Comparison of ENCODE assay signal across 1 mouse cellular context in the genomic region with DNA sequence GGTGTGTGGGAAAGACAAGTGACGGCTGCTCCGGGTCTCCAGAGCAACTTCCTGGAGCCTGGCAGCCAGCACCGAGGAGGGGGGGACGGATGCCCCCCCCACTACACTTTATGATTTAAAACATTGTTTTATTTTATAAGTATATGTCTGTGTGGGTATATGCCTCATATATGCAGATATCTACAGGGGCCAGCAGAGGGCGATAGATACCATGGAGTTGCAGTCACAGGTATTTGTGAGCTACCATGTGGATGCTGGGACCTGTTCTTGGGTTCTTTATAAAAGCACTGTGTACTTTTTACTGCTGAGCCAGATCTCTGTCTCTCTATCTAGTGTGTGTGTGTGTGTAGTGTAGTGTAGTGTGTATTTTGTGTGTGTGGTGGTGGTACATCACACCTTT.
TF ChIP-seq lines count a peak whose summit lies in the region.

No protein-coding gene starts in this region.

TF ChIP-seq in CH12.LX, 34 proteins besides CTCF, POLR2A, EP300 and RAD21:
- TF ChIP-seq SIN3A (IDR thresholded peaks at IDR 0.05; ENCODE audit: low read length) = no peak
- TF ChIP-seq BHLHE40 (IDR thresholded peaks at IDR 0.05; ENCODE audit: low read depth, low read length) = no peak
- TF ChIP-seq JUND (conservative IDR thresholded peaks at IDR 0.05; ENCODE audit: low read depth, low read length) = no peak
- no peak for TF ChIP-seq ETS1 (conservative IDR thresholded peaks at IDR 0.05; ENCODE audit: low read depth, low read length)
- no peak for TF ChIP-seq PAX5 (IDR thresholded peaks at IDR 0.05; ENCODE audit: low read length)
- TF ChIP-seq CHD2 (IDR thresholded peaks at IDR 0.05; ENCODE audit: low read length) = no peak
